18 mouse cellular contexts compared by ENCODE assay signal in the genomic region with DNA sequence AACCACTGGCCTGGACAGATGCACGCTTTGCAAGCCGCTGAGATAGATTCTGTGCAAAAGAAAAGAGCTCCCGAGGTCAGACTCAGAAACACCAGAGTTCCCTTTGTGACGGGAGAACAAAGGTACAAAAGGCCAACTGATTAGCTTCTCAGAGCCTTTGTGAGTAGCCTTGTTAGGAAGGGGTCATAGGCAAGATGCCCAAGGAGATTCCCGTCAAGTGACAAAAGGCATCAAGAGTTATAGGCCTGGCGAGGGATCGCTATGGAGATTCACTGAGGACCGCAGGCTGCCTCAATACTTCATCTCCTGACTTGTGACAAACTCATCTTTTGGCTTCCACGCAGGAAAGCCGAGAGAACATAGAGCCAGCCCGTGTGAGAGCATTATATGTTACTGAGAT.
A peak's percentile ranks its signal among the peaks of the same experiment; 100 is the strongest.
DNase-seq lines count a peak whose midpoint lies in the region; ATAC-seq and TF ChIP-seq lines count a peak whose summit lies in the region.
"Had no signal": no experiment of that assay in that cellular context is flagged by ENCODE, and none has a peak within 500 bp of the region (broad histone marks: within the 10 kb centered on the region; RNA-seq: fewer than 3 reads in every experiment).

No protein-coding gene starts in this region.

- peak; percentile 90 for DNase-seq in midbrain, embryonic 11.5 days (ENCODE audit: low spot score, missing footprints)
- no peak for DNase-seq in midbrain, postnatal 0 days (ENCODE audit: low spot score)
- DNase-seq in brain, embryonic 14.5 days (ENCODE audit: low read depth): peak; percentile 31
- peak; percentile 70 for DNase-seq in mesoderm, embryonic 11.5 days (ENCODE audit: low read depth, low spot score)
- DNase-seq in cerebellum, adult 9-10 months: no peak
- no peak for DNase-seq in heart, adult 8-10 months (ENCODE audit: low spot score)
- DNase-seq in kidney, postnatal 14 days: no peak
- DNase-seq: cerebellum, adult 18-20 months; cerebellum, postnatal 25 days; kidney, adult 11 months; layer of hippocampus, adult 9-11 months; lung, embryonic 14.5 days; thymus, postnatal 25 days had no signal

- peaks cover 3% of the 10 kb centered on the region; the same call in 1 of the 2 replicates for H3K27me3 ChIP-seq in midbrain, embryonic 11.5 days (ENCODE audit: control insufficient read depth, insufficient read depth, low read length)
- no peaks in the 10 kb centered on the region for H3K27me3 ChIP-seq in midbrain, postnatal 0 days (ENCODE audit: insufficient read depth, low read length)

- TF ChIP-seq POLR2A in brain, embryonic 14.5 days (IDR thresholded peaks at IDR 0.05; ENCODE audit: borderline replicate concordance, extremely low read depth, insufficient read depth, insufficient read length, poor library complexity, severe bottlenecking): no peak

- TF ChIP-seq CTCF in midbrain, postnatal 0 days (IDR thresholded peaks at IDR 0.05): no peak
- no peak for TF ChIP-seq CTCF in brain, embryonic 14.5 days (IDR thresholded peaks at IDR 0.05; ENCODE audit: borderline replicate concordance, extremely low read depth, insufficient read depth, insufficient read length)

- no peak for ATAC-seq in midbrain, embryonic 11.5 days (ENCODE audit: low FRiP score)
- ATAC-seq in midbrain, postnatal 0 days (ENCODE audit: low FRiP score): no peak
- ATAC-seq: midbrain, embryonic 16.5 days had no signal

- H3K9me3 ChIP-seq in midbrain, embryonic 11.5 days (ENCODE audit: control insufficient read depth, low read length): no peaks in the 10 kb centered on the region
- H3K9me3 ChIP-seq in midbrain, postnatal 0 days (ENCODE audit: low read length): no peaks in the 10 kb centered on the region
- H3K9me3 ChIP-seq: embryonic facial prominence, embryonic 10.5 days; heart, embryonic 10.5 days had no signal

- 19% methylated on average over 11 of the region's 11 CpGs for WGBS in midbrain, embryonic 11.5 days
- WGBS in midbrain, postnatal 0 days: 25% methylated on average over 11 of the region's 11 CpGs

- no peaks in the 10 kb centered on the region for H3K36me3 ChIP-seq in midbrain, embryonic 11.5 days (ENCODE audit: control insufficient read depth, insufficient read depth, low read length)
- peaks cover 16% of the 10 kb centered on the region for H3K36me3 ChIP-seq in midbrain, postnatal 0 days (ENCODE audit: insufficient read depth, low read length)
- H3K36me3 ChIP-seq: embryonic facial prominence, embryonic 10.5 days; heart, embryonic 10.5 days had no signal

- H3K9ac ChIP-seq in midbrain, embryonic 11.5 days (ENCODE audit: low read length): 0 out of 2 replicates have a peak overlapping the region, but pooled peaks have one; percentile 12
- no peak overlapping the region; the same call in 1 of the 2 replicates for H3K9ac ChIP-seq in midbrain, postnatal 0 days (replicated peaks; ENCODE audit: low read length, poor library complexity, severe bottlenecking)
- H3K9ac ChIP-seq: liver, embryonic 14.5 days; lung, embryonic 14.5 days had no signal

- H3K4me3 ChIP-seq in midbrain, embryonic 11.5 days (ENCODE audit: low read depth, low read length): no peak overlapping the region
- no peak overlapping the region for H3K4me3 ChIP-seq in midbrain, postnatal 0 days (ENCODE audit: low read depth, low read length)
- H3K4me3 ChIP-seq: embryonic facial prominence, embryonic 10.5 days; heart, embryonic 10.5 days; left cerebral cortex, adult 2 months had no signal

- H3K4me2 ChIP-seq in midbrain, embryonic 11.5 days: 0 out of 2 replicates have a peak overlapping the region, but pooled peaks have one; percentile 9
- no peak overlapping the region for H3K4me2 ChIP-seq in midbrain, postnatal 0 days (ENCODE audit: low read depth, low read length, poor library complexity, severe bottlenecking)
- H3K4me2 ChIP-seq: lung, embryonic 14.5 days had no signal

- peaks cover 14% of the 10 kb centered on the region for H3K4me1 ChIP-seq in midbrain, embryonic 11.5 days (ENCODE audit: control insufficient read depth, insufficient read depth, low read length)
- H3K4me1 ChIP-seq in midbrain, postnatal 0 days (ENCODE audit: insufficient read depth, low read length): no peaks in the 10 kb centered on the region
- H3K4me1 ChIP-seq: heart, embryonic 10.5 days had no signal

- no peak overlapping the region for H3K27ac ChIP-seq in midbrain, embryonic 11.5 days (ENCODE audit: low read depth, low read length)
- no peak overlapping the region for H3K27ac ChIP-seq in midbrain, postnatal 0 days (ENCODE audit: low read depth, low read length)
- H3K27ac ChIP-seq: embryonic facial prominence, embryonic 10.5 days; heart, embryonic 10.5 days; left cerebral cortex, adult 2 months; liver, embryonic 14.5 days had no signal

Comparison
In these comparisons a context has a peak if more than half of its experiments do, and no peak if none do; other contexts are left out.
1. DNase-seq: peak in midbrain, embryonic 11.5 days (single experiment), brain, embryonic 14.5 days (single experiment) and mesoderm, embryonic 11.5 days (single experiment); none in midbrain, postnatal 0 days (single experiment), cerebellum, adult 9-10 months (single experiment), heart, adult 8-10 months (single experiment) and kidney, postnatal 14 days (single experiment).